Mouse (Mus musculus) heart, embryonic 11.5 days (tissue): ENCODE data around the gene Popdc2. TPM values are rescaled to one million over a fixed set of nuclear protein-coding genes. Genes with fewer than 3 reads are reported as not detected.
A peak's percentile ranks its signal among the peaks of the same experiment; 100 is the strongest.

Experiments
- ATAC-seq: fragments of 200-750 bp; cut with Nextera tagmentation; replicated peaks from 2 replicates; pipeline ENCODE4 v1.8.0; 2017; ENCODE audit warnings: moderate library complexity; ENCODE audit not compliant: insufficient number of reproducible peaks, low FRiP score, low TSS enrichment
- H3K27ac ChIP-seq: fragments of 300-500 bp; sonication (generic); 2 replicates; pipeline ENCODE4 v1.5.1; 2014; ENCODE audit warnings: mild to moderate bottlenecking, low read depth, low read length
- H3K27me3 ChIP-seq: fragments of 300-500 bp; sonication (generic); 2 replicates; pipeline ENCODE4 v1.6.1; 2014; ENCODE audit warnings: mild to moderate bottlenecking, low read length, mixed read lengths; ENCODE audit not compliant: control insufficient read depth, insufficient read depth
- H3K36me3 ChIP-seq: fragments of 300-500 bp; sonication (generic); 2 replicates; pipeline ENCODE4 v1.6.1; 2014; ENCODE audit warnings: mild to moderate bottlenecking, low read length, moderate library complexity, mixed read lengths; ENCODE audit not compliant: control insufficient read depth, insufficient read depth
- H3K4me1 ChIP-seq: fragments of 300-500 bp; sonication (generic); 2 replicates; pipeline ENCODE4 v1.6.1; 2014; ENCODE audit warnings: low read length; ENCODE audit not compliant: control insufficient read depth, insufficient read depth
- H3K4me2 ChIP-seq: fragments of 300-500 bp; sonication (generic); 2 replicates; pipeline ENCODE4 v1.6.1; 2014; ENCODE audit warnings: mild to moderate bottlenecking, moderate library complexity
- H3K4me3 ChIP-seq: fragments of 300-500 bp; sonication (generic); 2 replicates; pipeline ENCODE4 v1.5.1; 2014; ENCODE audit warnings: low read depth, low read length
- H3K9ac ChIP-seq: fragments of 300-500 bp; sonication (generic); 2 replicates; pipeline ENCODE4 v1.6.1; 2014; ENCODE audit warnings: mild to moderate bottlenecking, low read depth, low read length, moderate library complexity
- H3K9me3 ChIP-seq: fragments of 300-500 bp; sonication (generic); replicated peaks from 2 replicates; pipeline ENCODE4 v1.6.1; 2016; ENCODE audit warnings: low read length; ENCODE audit not compliant: control insufficient read depth
- WGBS: fragments of 180-500 bp; shearing (Covaris S2); extraction: QIAGEN DNeasy Blood & Tissue Kit; methylation state at CpG from one replicate; pipeline ENCODE4 v1.1.7; 2014; ENCODE audit not compliant: insufficient replicate concordance; 5-methylcytosine and 5-hydroxymethylcytosine counted together
- polyA plus RNA-seq: library from polyadenylated mRNA; unstranded; fragments of >200 nt; fragmentation: Nextera tagmentation; extraction: Ambion mirVana; gene quantifications from 2 replicates; pipeline ENCODE4 v1.2.1, GENCODE M21; 2014

Gene Popdc2
- polyA plus RNA-seq, 1 experiment from 2014 or later, result 292 TPM

DNA sequence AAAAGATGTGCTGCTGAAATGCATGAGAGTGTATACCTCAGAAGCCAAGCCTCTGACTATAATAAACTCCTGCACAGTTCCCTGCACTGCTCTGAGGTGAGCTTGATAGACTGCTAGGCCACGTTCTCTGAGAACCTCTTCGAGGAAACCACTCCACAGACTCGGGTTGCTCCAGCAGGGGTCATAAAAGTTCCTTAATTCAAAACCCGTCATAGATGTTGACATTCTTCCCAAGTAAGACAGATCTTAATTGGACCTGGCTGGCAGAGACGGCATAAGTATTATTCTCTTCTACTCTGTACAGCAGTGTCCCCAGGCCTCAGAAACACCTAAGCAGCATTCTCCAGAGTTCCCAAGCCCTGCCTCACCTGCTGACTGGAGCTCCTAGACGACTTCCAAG, 11.1 kb upstream of the Popdc2 start:
- H3K9ac ChIP-seq, result no peak overlapping the region; the same call in 1 of the 2 replicates
- ATAC-seq, result no peak
- WGBS, result 38% methylated on average over 6 of the region's 6 CpGs
- H3K4me3 ChIP-seq, result no peak overlapping the region
- H3K4me2 ChIP-seq, result peak overlapping the region; percentile 10
- H3K9me3 ChIP-seq, result no peaks in the 10 kb centered on the region
- peak overlapping the region; percentile 75 for H3K27ac ChIP-seq
- no peaks in the 10 kb centered on the region; the same call in 1 of the 2 replicates for H3K36me3 ChIP-seq
- H3K27me3 ChIP-seq, result no peaks in the 10 kb centered on the region
- H3K4me1 ChIP-seq, result peaks cover 27% of the 10 kb centered on the region

GRCm38 (mm10) chr16:38352031-38352430, 10.0 kb upstream of the Popdc2 start:
- 62% methylated on average over 7 of the region's 7 CpGs for WGBS
- Histone ChIP-seq H3K27ac (peak overlapping the region; percentile 75), H3K4me1 (peaks cover 30% of the 10 kb centered on the region), H3K36me3 (peaks cover 3% of the 10 kb centered on the region; the same call in 1 of the 2 replicates), H3K9me3 (no peaks in the 10 kb centered on the region), H3K9ac (peak overlapping the region; percentile 46; the same call in 1 of the 2 replicates), H3K27me3 (no peaks in the 10 kb centered on the region), H3K4me2 (peak overlapping the region; percentile 27), H3K4me3 (no peak overlapping the region)
- no peak for ATAC-seq

DNA sequence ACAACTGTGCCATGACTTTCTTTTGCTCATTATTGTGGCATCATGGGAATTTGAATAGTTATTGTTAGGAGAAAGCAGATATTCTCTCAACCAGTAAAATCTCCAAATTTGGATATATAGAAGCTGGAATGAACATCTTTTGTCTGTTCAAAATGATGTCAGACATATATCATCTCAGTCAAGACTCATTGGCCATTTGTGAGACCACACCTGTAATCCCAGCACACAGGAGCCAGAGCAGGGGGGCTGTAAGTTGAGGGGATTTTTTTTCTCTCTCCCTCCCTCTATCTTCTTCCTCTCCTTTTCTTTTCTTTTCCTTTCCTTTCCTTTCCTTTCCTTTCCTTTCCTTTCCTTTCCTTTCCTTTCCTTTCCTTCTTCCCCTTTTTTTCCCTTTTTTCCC, 9.2 kb upstream of the Popdc2 start:
- peaks cover 26% of the 10 kb centered on the region for H3K4me1 ChIP-seq
- H3K9me3 ChIP-seq, result no peaks in the 10 kb centered on the region
- no peak overlapping the region for H3K4me3 ChIP-seq
- peaks cover 3% of the 10 kb centered on the region; the same call in 1 of the 2 replicates for H3K36me3 ChIP-seq
- H3K27ac ChIP-seq, result no peak overlapping the region
- no peak for ATAC-seq
- H3K27me3 ChIP-seq, result no peaks in the 10 kb centered on the region
- H3K9ac ChIP-seq, result no peak overlapping the region
- no peak overlapping the region for H3K4me2 ChIP-seq

DNA sequence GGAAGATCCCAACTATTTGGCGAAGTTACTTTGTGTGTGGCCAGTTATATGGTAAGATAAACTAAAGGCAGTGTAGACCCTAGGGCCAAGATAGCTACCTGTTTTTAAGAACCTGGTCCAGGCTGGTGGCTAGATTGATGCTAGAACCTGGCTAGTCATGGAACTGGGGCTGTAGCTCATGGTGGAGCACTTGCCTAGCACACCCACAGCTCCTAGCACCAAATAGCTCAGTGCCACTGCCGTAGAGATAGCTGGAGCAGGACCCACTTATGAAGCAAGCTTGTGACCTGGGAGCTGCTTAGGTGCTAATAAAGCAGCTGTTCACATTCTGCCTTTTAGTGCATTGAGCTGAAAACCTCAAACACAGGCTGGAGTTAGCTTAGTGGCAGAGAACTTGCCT, 8.4 kb upstream of the Popdc2 start:
- Histone ChIP-seq H3K9me3 (no peaks in the 10 kb centered on the region), H3K4me3 (no peak overlapping the region), H3K36me3 (peaks cover 3% of the 10 kb centered on the region; the same call in 1 of the 2 replicates), H3K4me2 (no peak overlapping the region), H3K27me3 (no peaks in the 10 kb centered on the region), H3K4me1 (peaks cover 25% of the 10 kb centered on the region), H3K9ac (no peak overlapping the region), H3K27ac (no peak overlapping the region)
- 73% methylated on average over 2 of the region's 2 CpGs for WGBS
- no peak for ATAC-seq

- WGBS, result 55% methylated on average over 5 of the region's 5 CpGs
- no peak overlapping the region for H3K4me2 ChIP-seq
- H3K9me3 ChIP-seq, result no peaks in the 10 kb centered on the region
- no peak overlapping the region for H3K27ac ChIP-seq
- peaks cover 3% of the 10 kb centered on the region; the same call in 1 of the 2 replicates for H3K36me3 ChIP-seq
- peaks cover 31% of the 10 kb centered on the region for H3K4me1 ChIP-seq
- H3K9ac ChIP-seq, result no peak overlapping the region
- H3K27me3 ChIP-seq, result no peaks in the 10 kb centered on the region
- H3K4me3 ChIP-seq, result no peak overlapping the region
- ATAC-seq, result no peak
Observed at GRCm38 (mm10) chr16:38354185-38354913, 7.7 kb upstream of the Popdc2 start.

DNA sequence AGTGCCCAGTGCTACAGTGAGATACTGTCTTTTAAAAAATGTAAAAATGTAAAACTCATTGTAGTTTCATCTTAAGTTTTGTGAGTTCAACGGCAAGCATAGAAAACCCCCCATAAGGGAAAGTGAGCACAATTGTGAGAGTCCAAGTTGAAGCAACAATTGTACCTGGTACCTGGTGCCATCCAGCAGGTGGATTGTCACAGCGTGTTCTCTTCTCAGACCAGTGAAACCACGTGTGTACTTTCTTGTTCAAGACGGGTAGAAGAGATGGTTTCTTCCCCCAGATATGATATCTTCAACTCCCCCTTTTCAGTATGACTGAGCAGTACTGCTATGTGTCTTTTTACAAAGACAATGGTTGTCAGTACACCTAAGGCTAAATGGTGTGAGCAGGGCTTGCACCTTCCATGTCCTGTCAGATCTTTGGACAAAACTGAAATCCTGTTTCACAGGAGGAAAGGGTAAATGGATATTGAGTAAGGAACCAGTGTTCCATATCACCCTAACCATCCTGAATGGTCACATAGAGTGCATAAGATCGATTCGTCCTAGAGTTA, 3.7 kb upstream of the Popdc2 start:
- Histone ChIP-seq H3K9ac (no peak overlapping the region), H3K27me3 (no peaks in the 10 kb centered on the region), H3K4me3 (no peak overlapping the region), H3K4me2 (no peak overlapping the region), H3K36me3 (0 out of 2 replicates have a peak, but pooled peaks cover 3% of the 10 kb centered on the region), H3K27ac (no peak overlapping the region), H3K4me1 (peaks cover 42% of the 10 kb centered on the region), H3K9me3 (no peaks in the 10 kb centered on the region)
- no peak for ATAC-seq
- 87% methylated on average over 6 of the region's 6 CpGs for WGBS

GRCm38 (mm10) chr16:38359241-38359640, 2.8 kb upstream of the Popdc2 start:
- Histone ChIP-seq H3K4me3 (no peak overlapping the region), H3K9ac (no peak overlapping the region), H3K36me3 (0 out of 2 replicates have a peak, but pooled peaks cover 3% of the 10 kb centered on the region), H3K4me1 (peaks cover 35% of the 10 kb centered on the region), H3K9me3 (no peaks in the 10 kb centered on the region), H3K27ac (no peak overlapping the region), H3K4me2 (no peak overlapping the region), H3K27me3 (no peaks in the 10 kb centered on the region)
- no peak for ATAC-seq
- 76% methylated on average over 2 of the region's 2 CpGs for WGBS

DNA sequence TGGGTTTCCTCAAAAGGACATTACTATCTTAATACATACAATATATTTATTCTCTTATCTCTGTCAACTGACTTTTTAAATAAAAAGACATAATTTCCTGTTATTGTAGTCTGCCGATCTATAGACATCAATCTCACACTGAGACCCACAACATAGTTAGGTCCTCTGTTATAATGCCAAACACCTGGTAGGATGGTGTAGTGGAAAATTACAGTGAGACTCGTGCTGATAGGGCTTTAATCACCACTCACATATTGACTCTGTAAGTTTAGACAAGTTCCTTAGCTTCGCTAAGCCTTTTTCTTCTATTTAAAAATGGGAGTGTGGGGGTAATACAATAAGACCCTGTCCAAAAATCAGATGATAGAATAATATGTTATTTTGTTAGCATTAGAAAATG, 2.2 kb upstream of the Popdc2 start:
- no peak overlapping the region for H3K9ac ChIP-seq
- H3K36me3 ChIP-seq, result 0 out of 2 replicates have a peak, but pooled peaks cover 3% of the 10 kb centered on the region

More for the DNA sequence above, 2.2 kb upstream of the Popdc2 start:
- peaks cover 34% of the 10 kb centered on the region for H3K4me1 ChIP-seq
- no peak overlapping the region for H3K4me2 ChIP-seq
- ATAC-seq, result no peak
- H3K27ac ChIP-seq, result no peak overlapping the region
- H3K27me3 ChIP-seq, result no peaks in the 10 kb centered on the region
- no peaks in the 10 kb centered on the region for H3K9me3 ChIP-seq
- WGBS, result 56% methylated on average over 3 of the region's 3 CpGs
- H3K4me3 ChIP-seq, result no peak overlapping the region
